In genomic region chr6:142961721-142962455, GRCm38 (mm10) we compare ENCODE assay signal across 12 mouse cellular contexts. TPM values are rescaled to one million over a fixed set of nuclear protein-coding genes. Genes with fewer than 3 reads are reported as not detected.
DNase-seq lines count a peak whose midpoint lies in the region; ATAC-seq and TF ChIP-seq lines count a peak whose summit lies in the region.
"Had no signal": no experiment of that assay in that cellular context is flagged by ENCODE, and none has a peak within 500 bp of the region (broad histone marks: within the 10 kb centered on the region; RNA-seq: fewer than 3 reads in every experiment).

No protein-coding gene starts in this region.

- peak overlapping the region; percentile 77 for H3K4me2 ChIP-seq in hindbrain, embryonic 12.5 days (replicated peaks)
- peak overlapping the region; percentile 86 for H3K4me2 ChIP-seq in neural tube, embryonic 12.5 days (replicated peaks)
- H3K4me2 ChIP-seq: stomach, embryonic 15.5 days had no signal

- H3K27me3 ChIP-seq in hindbrain, embryonic 12.5 days, result no peaks in the 10 kb centered on the region
- H3K27me3 ChIP-seq in neural tube, embryonic 12.5 days (replicated peaks), result no peaks in the 10 kb centered on the region

- H3K36me3 ChIP-seq in hindbrain, embryonic 12.5 days, result 0 out of 2 replicates have a peak, but pooled peaks cover 7% of the 10 kb centered on the region
- peaks cover 8% of the 10 kb centered on the region; the same call in 1 of the 2 replicates for H3K36me3 ChIP-seq in neural tube, embryonic 12.5 days
- H3K36me3 ChIP-seq: stomach, embryonic 15.5 days had no signal

- ATAC-seq in hindbrain, embryonic 12.5 days (ENCODE audit: low FRiP score), result no peak
- no peak for ATAC-seq in neural tube, embryonic 12.5 days (ENCODE audit: low FRiP score, low read depth)

- H3K27ac ChIP-seq in layer of hippocampus, adult 2 months, result no peak overlapping the region
- H3K27ac ChIP-seq in hindbrain, embryonic 12.5 days, result no peak overlapping the region
- H3K27ac ChIP-seq in neural tube, embryonic 12.5 days, result no peak overlapping the region
- H3K27ac ChIP-seq: heart, adult 2 months; liver, embryonic 14.5 days; stomach, embryonic 15.5 days had no signal

- no peak overlapping the region for H3K9ac ChIP-seq in hindbrain, embryonic 12.5 days
- H3K9ac ChIP-seq in neural tube, embryonic 12.5 days, result 0 out of 2 replicates have a peak overlapping the region, but pooled peaks have one; percentile 6
- H3K9ac ChIP-seq: liver, embryonic 14.5 days; stomach, embryonic 15.5 days had no signal

- H3K4me3 ChIP-seq in layer of hippocampus, adult 2 months, result peak overlapping the region; percentile 88
- H3K4me3 ChIP-seq in hindbrain, embryonic 12.5 days, result peak overlapping the region; percentile 65
- peak overlapping the region; percentile 76 for H3K4me3 ChIP-seq in neural tube, embryonic 12.5 days
- H3K4me3 ChIP-seq: heart, adult 2 months; megakaryocyte, embryonic 14.5 days; stomach, embryonic 15.5 days had no signal

- peak; percentile 64 for DNase-seq in heart, adult 11 months
- DNase-seq in heart, adult 18-20 months, result no peak
- DNase-seq in layer of hippocampus, adult 2 months (ENCODE audit: low spot score in 2 of 2), result no peak
- DNase-seq in layer of hippocampus, adult 9-10 months (ENCODE audit: low spot score), result no peak
- DNase-seq in frontal cortex, postnatal 10 days (ENCODE audit: low spot score in 2 of 2), result no peak
- DNase-seq in ovary, adult 18-20 months (ENCODE audit: low spot score), result no peak
- DNase-seq: heart, adult 2 months had no signal

- H3K9me3 ChIP-seq in hindbrain, embryonic 12.5 days (replicated peaks), result 0 out of 2 replicates have a peak, but pooled peaks cover 5% of the 10 kb centered on the region
- H3K9me3 ChIP-seq in neural tube, embryonic 12.5 days, result no peaks in the 10 kb centered on the region
- H3K9me3 ChIP-seq: stomach, embryonic 15.5 days had no signal

- WGBS in hindbrain, embryonic 12.5 days, result 72% methylated on average over 9 of the region's 9 CpGs
- 64% methylated on average over 9 of the region's 9 CpGs for WGBS in neural tube, embryonic 12.5 days

- peaks cover 35% of the 10 kb centered on the region for H3K4me1 ChIP-seq in hindbrain, embryonic 12.5 days
- H3K4me1 ChIP-seq in neural tube, embryonic 12.5 days, result peaks cover 22% of the 10 kb centered on the region

- TF ChIP-seq CTCF in layer of hippocampus, adult 2 months (conservative IDR thresholded peaks at IDR 0.05), result no peak

RNA-seq across cellular contexts. Expression of gene St8sia1, which starts 2.4 kb away (rescaled TPM):
- under 1 TPM; 0.10 to 0.57 TPM for total RNA-seq in heart, adult 18-20 months (2021)
- total RNA-seq in layer of hippocampus, adult 2 months (2021), result 10 to 100 TPM; 34.4 to 39.1 TPM
- polyA plus RNA-seq in hindbrain, embryonic 12.5 days (2016; fragmentation: Nextera tagmentation; extraction: Ambion mirVana), result 9.1 TPM in 2 replicates
- polyA plus RNA-seq in neural tube, embryonic 12.5 days (2016; fragmentation: Nextera tagmentation; extraction: Ambion mirVana), result 11.6 and 12.8 TPM in 2 replicates

Comparison
In these comparisons a context has a peak if more than half of its experiments do, and no peak if none do; other contexts are left out.
1. RNA of gene St8sia1, which starts 2.4 kb away (total RNA-seq): 34.4 to 39.1 TPM in layer of hippocampus, adult 2 months; 0.10 to 0.57 TPM in heart, adult 18-20 months; every median in the first group is over 10 times any median in the second.
2. Peak in every context shown above with its lines, with median percentiles within 50 percentile points of each other: H3K4me3 ChIP-seq.